Mouse (Mus musculus): ENCODE results near the gene Cela1. TPM values are rescaled to one million over a fixed set of nuclear protein-coding genes. Genes with fewer than 3 reads are reported as not detected.

Gene Cela1
- polyA plus RNA-seq, 1 experiment from 2014 or later, result 2.1 TPM

GRCm38 (mm10) chr15:100667420-100667819, 20.3 kb downstream of the Cela1 start:
- no peaks in the 10 kb centered on the region for H3K36me3 ChIP-seq
- no peak for ATAC-seq (ENCODE audit: low FRiP score, low read depth)
- no peak overlapping the region for H3K4me2 ChIP-seq (replicated peaks)
- peaks cover 20% of the 10 kb centered on the region for H3K27me3 ChIP-seq
- H3K4me3 ChIP-seq, result no peak overlapping the region
- H3K4me1 ChIP-seq, result 0 out of 2 replicates have a peak, but pooled peaks cover 4% of the 10 kb centered on the region
- H3K9ac ChIP-seq, result no peak overlapping the region
- no peaks in the 10 kb centered on the region for H3K9me3 ChIP-seq
- no peak overlapping the region for H3K27ac ChIP-seq
- 56% methylated on average over 6 of the region's 6 CpGs for WGBS

- H3K36me3 ChIP-seq, result no peaks in the 10 kb centered on the region
- 29% methylated on average over 12 of the region's 12 CpGs for WGBS
- no peak overlapping the region for H3K4me3 ChIP-seq
- no peak for ATAC-seq (ENCODE audit: low FRiP score, low read depth)
- no peak overlapping the region for H3K27ac ChIP-seq
- H3K4me1 ChIP-seq, result 0 out of 2 replicates have a peak, but pooled peaks cover 4% of the 10 kb centered on the region
- peaks cover 20% of the 10 kb centered on the region for H3K27me3 ChIP-seq
- no peaks in the 10 kb centered on the region for H3K9me3 ChIP-seq
- no peak overlapping the region for H3K4me2 ChIP-seq (replicated peaks)
- H3K9ac ChIP-seq, result no peak overlapping the region
These were observed 20.9 kb downstream of the Cela1 start for GRCm38 (mm10) chr15:100666851-100667250.

GRCm38 (mm10) chr15:100666219-100666696, 21.5 kb downstream of the Cela1 start:
- ATAC-seq (ENCODE audit: low FRiP score, low read depth), result no peak
- no peak overlapping the region for H3K4me2 ChIP-seq (replicated peaks)
- no peak overlapping the region for H3K9ac ChIP-seq
- H3K27me3 ChIP-seq, result peaks cover 20% of the 10 kb centered on the region
- WGBS, result 3% methylated on average over 7 of the region's 7 CpGs
- 0 out of 2 replicates have a peak, but pooled peaks cover 4% of the 10 kb centered on the region for H3K4me1 ChIP-seq
- no peak overlapping the region for H3K27ac ChIP-seq
- no peaks in the 10 kb centered on the region for H3K36me3 ChIP-seq
- no peak overlapping the region for H3K4me3 ChIP-seq
- H3K9me3 ChIP-seq, result no peaks in the 10 kb centered on the region

GRCm38 (mm10) chr15:100665411-100666218, 22.1 kb downstream of the Cela1 start:
- whole genome bisulfite sequencing, result 29% methylated on average over 9 of the region's 9 CpGs

GRCm38 (mm10) chr15:100664813-100665274, 22.9 kb downstream of the Cela1 start:
- no peaks in the 10 kb centered on the region for H3K9me3 ChIP-seq
- WGBS, result 82% methylated on average over 9 of the region's 9 CpGs
- no peak overlapping the region for H3K4me3 ChIP-seq
- H3K27ac ChIP-seq, result no peak overlapping the region
- no peak for ATAC-seq (ENCODE audit: low FRiP score, low read depth)
- H3K9ac ChIP-seq, result no peak overlapping the region
- peaks cover 20% of the 10 kb centered on the region for H3K27me3 ChIP-seq
- no peaks in the 10 kb centered on the region for H3K36me3 ChIP-seq
- 0 out of 2 replicates have a peak, but pooled peaks cover 4% of the 10 kb centered on the region for H3K4me1 ChIP-seq
- no peak overlapping the region for H3K4me2 ChIP-seq (replicated peaks)

More at GRCm38 (mm10) chr15:100665411-100666218, 22.1 kb downstream of the Cela1 start:
- Histone ChIP-seq H3K4me2 (replicated peaks) (no peak overlapping the region), H3K27ac (no peak overlapping the region), H3K36me3 (no peaks in the 10 kb centered on the region), H3K9ac (no peak overlapping the region), H3K9me3 (no peaks in the 10 kb centered on the region), H3K4me3 (no peak overlapping the region), H3K27me3 (peaks cover 20% of the 10 kb centered on the region), H3K4me1 (0 out of 2 replicates have a peak, but pooled peaks cover 4% of the 10 kb centered on the region)
- no peak for ATAC-seq (ENCODE audit: low FRiP score, low read depth)

- Histone ChIP-seq H3K27me3 (peaks cover 8% of the 10 kb centered on the region), H3K4me3 (no peak overlapping the region), H3K27ac (no peak overlapping the region), H3K9ac (no peak overlapping the region), H3K9me3 (no peaks in the 10 kb centered on the region), H3K4me1 (no peaks in the 10 kb centered on the region), H3K36me3 (no peaks in the 10 kb centered on the region), H3K4me2 (replicated peaks) (no peak overlapping the region)
- WGBS, result 91% methylated on average over 5 of the region's 5 CpGs
- no peak for ATAC-seq (ENCODE audit: low FRiP score, low read depth)
These were observed 26.9 kb downstream of the Cela1 start for GRCm38 (mm10) chr15:100660805-100661204.

GRCm38 (mm10) chr15:100660306-100660705, 27.4 kb downstream of the Cela1 start:
- H3K4me2 ChIP-seq (replicated peaks), result no peak overlapping the region
- WGBS, result 80% methylated on average over 9 of the region's 9 CpGs
- no peak for ATAC-seq (ENCODE audit: low FRiP score, low read depth)
- no peak overlapping the region for H3K27ac ChIP-seq
- peaks cover 4% of the 10 kb centered on the region; the same call in 1 of the 2 replicates for H3K27me3 ChIP-seq
- H3K4me3 ChIP-seq, result no peak overlapping the region
- no peak overlapping the region for H3K9ac ChIP-seq
- H3K9me3 ChIP-seq, result no peaks in the 10 kb centered on the region
- no peaks in the 10 kb centered on the region for H3K4me1 ChIP-seq
- H3K36me3 ChIP-seq, result no peaks in the 10 kb centered on the region

- no peaks in the 10 kb centered on the region for H3K4me1 ChIP-seq
- 79% methylated on average over 5 of the region's 5 CpGs for WGBS
These were observed 32.5 kb downstream of the Cela1 start for GRCm38 (mm10) chr15:100655201-100655600.

GRCm38 (mm10) chr15:100654271-100654670, 33.5 kb downstream of the Cela1 start:
- H3K27ac ChIP-seq, result no peak overlapping the region
- no peak overlapping the region for H3K4me2 ChIP-seq (replicated peaks)
- no peaks in the 10 kb centered on the region for H3K9me3 ChIP-seq
- H3K9ac ChIP-seq, result no peak overlapping the region
- H3K4me1 ChIP-seq, result no peaks in the 10 kb centered on the region
- WGBS, result 90% methylated on average over 1 of the region's 1 CpGs
- no peaks in the 10 kb centered on the region for H3K27me3 ChIP-seq
- H3K36me3 ChIP-seq, result no peaks in the 10 kb centered on the region
- no peak overlapping the region for H3K4me3 ChIP-seq
- ATAC-seq (ENCODE audit: low FRiP score, low read depth), result no peak

More at GRCm38 (mm10) chr15:100655201-100655600, 32.5 kb downstream of the Cela1 start:
- no peaks in the 10 kb centered on the region for H3K27me3 ChIP-seq
- H3K9ac ChIP-seq, result no peak overlapping the region
- no peak for ATAC-seq (ENCODE audit: low FRiP score, low read depth)
- H3K36me3 ChIP-seq, result no peaks in the 10 kb centered on the region
- no peak overlapping the region for H3K4me2 ChIP-seq (replicated peaks)
- H3K27ac ChIP-seq, result no peak overlapping the region
- H3K9me3 ChIP-seq, result no peaks in the 10 kb centered on the region
- H3K4me3 ChIP-seq, result no peak overlapping the region

GRCm38 (mm10) chr15:100651610-100652009, 36.1 kb downstream of the Cela1 start:
- no peaks in the 10 kb centered on the region for H3K27me3 ChIP-seq
- H3K9me3 ChIP-seq, result no peaks in the 10 kb centered on the region
- no peak overlapping the region for H3K4me2 ChIP-seq (replicated peaks)
- no peak for ATAC-seq (ENCODE audit: low FRiP score, low read depth)
- H3K36me3 ChIP-seq, result no peaks in the 10 kb centered on the region
- H3K9ac ChIP-seq, result no peak overlapping the region
- H3K27ac ChIP-seq, result no peak overlapping the region
- WGBS, result 84% methylated on average over 9 of the region's 9 CpGs
- no peak overlapping the region for H3K4me3 ChIP-seq
- no peaks in the 10 kb centered on the region for H3K4me1 ChIP-seq

- Histone ChIP-seq H3K4me3 (no peak overlapping the region), H3K27me3 (no peaks in the 10 kb centered on the region; the same call in 1 of the 2 replicates), H3K4me2 (replicated peaks) (no peak overlapping the region), H3K4me1 (no peaks in the 10 kb centered on the region), H3K9me3 (no peaks in the 10 kb centered on the region), H3K36me3 (no peaks in the 10 kb centered on the region), H3K9ac (no peak overlapping the region), H3K27ac (no peak overlapping the region)
- 85% methylated on average over 10 of the region's 10 CpGs for WGBS
- ATAC-seq (ENCODE audit: low FRiP score, low read depth), result no peak
These were observed 37.6 kb downstream of the Cela1 start for GRCm38 (mm10) chr15:100650111-100650510.

GRCm38 (mm10) chr15:100646161-100646560, 41.6 kb downstream of the Cela1 start:
- no peak for ATAC-seq (ENCODE audit: low FRiP score, low read depth)
- H3K27me3 ChIP-seq, result no peaks in the 10 kb centered on the region; the same call in none of the 2 replicates
- WGBS, result 71% methylated on average over 6 of the region's 6 CpGs
- H3K27ac ChIP-seq, result no peak overlapping the region
- no peaks in the 10 kb centered on the region for H3K4me1 ChIP-seq
- H3K4me2 ChIP-seq (replicated peaks), result no peak overlapping the region
- H3K9ac ChIP-seq, result no peak overlapping the region
- H3K9me3 ChIP-seq, result no peaks in the 10 kb centered on the region
- H3K36me3 ChIP-seq, result no peaks in the 10 kb centered on the region
- no peak overlapping the region for H3K4me3 ChIP-seq
